Mouse (Mus musculus) mouse embryonic stem cell (cell line): ENCODE measurements around the gene Entpd1.
"Not testable (repeated sequence)": the region's sequence is repeated elsewhere in the genome, so short reads cannot be mapped to it uniquely, and the experiment has no call there.

Experiments
- in situ Hi-C, 2 experiments: fragments of 300-500 bp; cut with MboI; formaldehyde crosslinking; loops; 1 replicate in 1 of 2; 3 replicates in 1 of 2; pipeline ENCODE4 v1.14.3; 2019 to 2020; ENCODE audit warnings: low sequenced_read_pairs in 2 of 2, low pct_unique_long_range_greater_than_20kb in 1 of 2, mixed read lengths in 1 of 2; ENCODE audit not compliant: unreplicated experiment in 1 of 2

Gene Entpd1

GRCm38 (mm10) chr19:40611830-40612506 is at the start of gene Entpd1, which contains the start of gene Tctn3:
Entpd1 (plus strand) TSS chr19:40612366.
Tctn3 (minus strand) TSS chr19:40612233.
- in situ Hi-C loops: loop anchor here (5.0 to 10.0 kb wide), 2 partner anchors 110 to 113 kb away; no protein-coding TSS in a partner anchor

DNA sequence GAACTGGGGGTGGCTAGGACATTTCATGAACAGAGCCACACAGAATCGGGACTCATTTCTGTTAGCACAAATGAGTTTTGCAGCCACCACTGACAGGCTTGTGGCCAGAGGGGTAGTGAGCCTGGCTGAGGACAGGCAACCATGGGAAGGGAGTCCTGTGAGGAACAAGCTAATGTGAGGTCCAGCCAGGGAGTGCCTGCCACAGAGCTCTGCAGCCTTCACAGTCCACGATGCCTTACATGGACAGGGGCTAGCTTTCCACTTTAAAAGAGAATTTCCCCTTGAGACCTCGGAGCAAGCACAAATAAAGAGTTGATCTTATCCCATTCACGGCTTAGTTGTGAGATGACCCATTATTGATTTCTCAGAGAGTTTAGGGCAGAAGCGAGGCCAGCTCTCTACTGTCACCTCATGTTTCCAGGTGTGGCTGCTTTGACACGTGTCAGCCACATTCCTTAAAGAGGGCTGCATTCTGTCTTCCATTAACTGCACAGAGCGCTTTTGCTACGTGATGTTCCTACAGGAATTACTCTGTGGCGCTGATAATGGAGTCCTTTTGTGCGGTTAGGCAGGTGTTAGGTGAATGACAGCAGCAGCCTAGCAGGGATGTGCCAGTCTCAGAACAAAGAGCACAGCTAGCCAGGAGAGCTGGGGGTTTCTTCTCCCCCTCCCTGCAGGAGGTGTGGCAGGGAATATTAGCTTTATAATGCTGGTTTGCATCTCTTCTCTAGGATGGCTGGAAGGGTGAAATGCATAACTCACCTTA is 48.1 kb upstream of the Entpd1 start:
- in situ Hi-C loops: loop anchor here in 1 of 2 experiments (25.0 kb wide), 1 partner anchor 1627 kb away; the partner anchor contains the start of gene Hells

- in situ Hi-C loops: loop anchor here in 1 of 2 experiments (25.0 kb wide), 1 partner anchor 1630 kb away; the partner anchor contains the start of gene Hells
Measured at GRCm38 (mm10) chr19:40567616-40568015, 44.5 kb upstream of the Entpd1 start.

DNA sequence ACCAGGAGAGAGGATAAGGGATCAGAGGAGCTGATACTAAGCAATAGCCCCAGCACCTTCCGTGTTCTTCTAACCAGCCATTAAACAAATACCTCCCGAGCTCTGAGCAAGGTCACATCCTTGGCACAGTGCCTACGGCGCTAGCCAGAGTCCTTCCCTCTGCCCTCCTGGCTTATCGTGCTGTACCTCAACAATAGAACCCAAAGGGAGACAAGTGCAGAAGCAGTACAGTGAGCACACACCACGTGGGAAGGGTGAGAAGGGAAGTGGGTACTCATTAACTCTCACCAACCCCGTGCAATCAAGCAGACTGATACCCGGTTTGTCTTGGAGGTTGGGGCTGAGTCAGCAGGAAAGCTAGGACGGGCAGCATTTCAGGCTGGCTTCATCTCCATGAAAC is 41.4 kb upstream of the Entpd1 start:
- in situ Hi-C loops: loop anchor here in 1 of 2 experiments (25.0 kb wide), 1 partner anchor 1633 kb away; the partner anchor contains the start of gene Hells

- in situ Hi-C loops: no loop called here
Measured at GRCm38 (mm10) chr19:40575438-40575837, 36.7 kb upstream of the Entpd1 start.

- in situ Hi-C loops: loop anchor here in 1 of 2 experiments (10.0 kb wide), 1 partner anchor 1636 kb away; no protein-coding TSS in a partner anchor
Measured at GRCm38 (mm10) chr19:40580902-40581301, 31.3 kb upstream of the Entpd1 start.

DNA sequence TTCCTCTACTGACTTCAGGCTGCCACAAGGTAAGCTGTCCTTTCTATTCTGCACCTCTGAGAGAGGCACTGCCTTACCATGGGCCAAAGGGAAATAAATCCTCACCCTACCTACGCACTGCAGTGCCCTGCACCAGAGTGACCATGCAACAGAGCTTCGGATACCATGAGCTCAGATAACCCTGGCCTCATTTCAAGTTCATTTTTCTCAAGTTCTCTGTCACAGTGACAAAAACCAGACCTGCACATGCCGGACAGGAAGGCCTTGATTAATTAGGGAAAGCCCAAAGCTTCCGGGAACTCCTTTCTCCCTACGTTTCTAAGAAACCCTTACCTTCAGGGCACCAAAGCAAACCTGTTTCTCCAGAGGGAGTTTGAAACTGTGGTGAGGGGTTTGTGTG is 30.5 kb upstream of the Entpd1 start:
- in situ Hi-C loops: loop anchor here in 1 of 2 experiments (10.0 kb wide), 1 partner anchor 1637 kb away; no protein-coding TSS in a partner anchor

DNA sequence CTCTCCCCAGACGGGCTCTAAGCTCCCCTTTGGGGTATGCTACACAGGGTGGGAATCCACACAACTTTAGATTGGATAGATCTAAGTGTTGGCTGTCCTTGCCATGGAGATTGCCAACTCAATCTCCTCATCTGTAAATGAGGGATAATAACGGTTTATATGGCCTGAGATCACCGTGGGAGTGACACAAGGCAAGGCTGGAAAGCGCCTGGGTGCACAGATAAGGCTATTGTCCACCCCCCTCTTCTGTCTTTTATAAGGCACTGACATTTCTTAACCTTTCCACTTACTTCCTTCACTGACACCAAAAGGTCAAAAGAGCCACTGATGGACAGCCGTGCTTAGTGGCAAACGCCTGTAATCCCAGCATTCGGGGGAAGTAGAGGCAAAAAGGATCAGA is 25.3 kb upstream of the Entpd1 start:
- in situ Hi-C loops: loop anchor here in 1 of 2 experiments (10.0 kb wide), 1 partner anchor 1642 kb away; no protein-coding TSS in a partner anchor

DNA sequence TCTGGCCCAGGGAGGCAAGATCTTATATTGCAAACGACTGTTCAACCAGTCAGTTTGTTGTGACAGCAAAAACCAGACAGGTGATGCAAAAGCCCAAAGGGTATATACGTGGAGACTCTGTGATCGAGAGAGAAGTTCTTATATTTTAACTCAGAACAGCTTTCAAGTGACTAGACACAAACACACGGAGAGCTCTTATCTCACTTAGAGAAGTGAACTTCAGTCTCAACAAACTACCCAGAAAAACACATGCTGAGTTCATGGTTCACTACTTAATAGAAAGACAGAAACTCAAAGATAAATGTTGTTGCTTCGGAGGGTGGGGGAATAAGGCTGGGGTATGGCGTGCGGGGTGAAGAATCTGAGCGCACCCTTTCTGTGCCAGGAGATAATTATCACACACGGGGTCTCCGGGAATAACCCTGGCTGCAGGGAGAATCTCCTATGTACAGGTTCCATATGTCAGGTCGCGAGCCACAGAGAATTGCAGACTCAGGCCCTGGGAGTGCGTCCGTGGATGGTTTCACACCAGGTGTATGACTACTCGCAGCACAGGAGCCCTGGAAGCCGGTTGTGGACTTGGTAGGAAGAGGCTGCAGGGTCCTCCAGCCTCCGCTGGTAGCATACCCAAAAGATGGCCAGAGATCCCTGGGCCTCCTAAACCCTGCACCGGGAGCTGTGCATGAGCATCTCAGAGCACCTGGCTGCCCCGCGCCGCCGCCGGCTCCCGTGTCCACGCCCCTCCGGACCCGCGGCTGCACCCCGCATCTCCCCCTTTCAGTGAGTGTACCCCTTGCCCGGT is 24.5 kb upstream of the Entpd1 start:
- in situ Hi-C loops: loop anchor here in 1 of 2 experiments (10.0 kb wide), 1 partner anchor 1643 kb away; no protein-coding TSS in a partner anchor

GRCm38 (mm10) chr19:40588293-40588654 is 23.9 kb upstream of the Entpd1 start, which contains the start of gene Aldh18a1:
Aldh18a1 (minus strand) TSS chr19:40588463.
- in situ Hi-C loops: loop anchor here in 1 of 2 experiments (10.0 kb wide), 1 partner anchor 1643 kb away; no protein-coding TSS in a partner anchor

- in situ Hi-C loops: loop anchor here in 1 of 2 experiments (10.0 kb wide), 1 partner anchor 1644 kb away; no protein-coding TSS in a partner anchor
Measured at GRCm38 (mm10) chr19:40588847-40589529, 23.2 kb upstream of the Entpd1 start.

- in situ Hi-C loops: loop anchor here in 1 of 2 experiments (10.0 kb wide), 1 partner anchor 1645 kb away; no protein-coding TSS in a partner anchor
Measured at GRCm38 (mm10) chr19:40589530-40589880, 22.7 kb upstream of the Entpd1 start.

GRCm38 (mm10) chr19:40595231-40595630 is 16.9 kb upstream of the Entpd1 start:
- in situ Hi-C loops: no loop called here

GRCm38 (mm10) chr19:40595831-40596230 is 16.3 kb upstream of the Entpd1 start:
- in situ Hi-C loops: no loop called here

DNA sequence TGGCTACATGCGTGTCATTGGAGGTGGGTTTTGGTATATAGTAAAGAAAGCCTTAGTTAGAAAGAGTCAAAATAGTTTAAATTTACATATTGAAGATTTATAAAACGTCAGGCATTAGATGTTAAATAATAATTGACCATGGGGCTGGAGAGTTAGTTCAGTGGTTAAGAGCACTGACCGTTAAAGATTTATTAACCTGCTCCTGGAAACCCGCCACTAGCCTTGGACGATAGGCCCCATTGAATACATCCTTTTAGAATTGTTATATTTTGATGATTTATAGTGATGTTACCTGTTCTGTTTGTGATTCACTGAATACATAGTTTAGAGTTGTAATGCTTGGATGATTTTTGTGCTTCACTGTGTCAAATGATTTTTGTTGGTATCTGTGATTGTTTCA is 11.3 kb upstream of the Entpd1 start:
- in situ Hi-C loops: not testable (repeated sequence)

GRCm38 (mm10) chr19:40601870-40602269 is 10.3 kb upstream of the Entpd1 start:
- in situ Hi-C loops: no loop called here

GRCm38 (mm10) chr19:40605189-40605588 is 7.0 kb upstream of the Entpd1 start:
- in situ Hi-C loops: no loop called here

DNA sequence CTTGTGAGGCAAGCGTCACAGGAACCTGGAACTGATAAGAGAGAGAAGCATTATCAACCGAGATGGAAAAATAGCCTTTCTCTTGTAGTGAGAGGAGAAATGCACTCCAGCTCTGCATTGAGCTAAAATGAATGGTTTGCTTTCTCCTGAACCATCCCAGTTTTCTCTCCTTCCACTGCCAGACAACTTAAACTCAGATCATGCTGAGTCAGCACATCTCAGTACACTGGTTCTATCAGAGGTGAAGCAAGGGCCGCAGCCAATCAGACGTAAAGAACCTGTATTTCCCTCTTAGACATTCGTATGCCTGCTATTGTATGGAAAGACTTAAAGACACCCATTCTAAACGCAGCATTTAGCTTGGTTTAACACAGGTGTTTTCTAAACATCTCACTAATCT is 4.5 kb upstream of the Entpd1 start:
- in situ Hi-C loops: no loop called here
